Mouse (Mus musculus): Measurements from ENCODE around the gene Col23a1.
"Not testable (repeated sequence)": the region's sequence is repeated elsewhere in the genome, so short reads cannot be mapped to it uniquely, and the experiment has no call there.

Col23a1 gene

GRCm38 (mm10) chr11:51329837-51330714, 40.4 kb downstream of the Col23a1 start:
- no peak for DNase-seq

GRCm38 (mm10) chr11:51334017-51334416, 44.3 kb downstream of the Col23a1 start:
- DNase-seq, result no peak

GRCm38 (mm10) chr11:51337585-51337984, 47.9 kb downstream of the Col23a1 start:
- peak; percentile 64 for DNase-seq

- DNase-seq, result no peak
Observed at GRCm38 (mm10) chr11:51338416-51338815, 48.7 kb downstream of the Col23a1 start.

GRCm38 (mm10) chr11:51341091-51341490, 51.4 kb downstream of the Col23a1 start:
- DNase-seq, result no peak

GRCm38 (mm10) chr11:51342776-51343175, 53.1 kb downstream of the Col23a1 start:
- DNase-seq, result peak; percentile 79

- DNase-seq, result no peak
Observed at GRCm38 (mm10) chr11:51343312-51343711, 53.6 kb downstream of the Col23a1 start.

- DNase-seq, result no peak
Observed at GRCm38 (mm10) chr11:51343728-51344289, 54.1 kb downstream of the Col23a1 start.

- no peak for DNase-seq
Observed at GRCm38 (mm10) chr11:51345481-51346465, 56.1 kb downstream of the Col23a1 start.

GRCm38 (mm10) chr11:51347756-51348155, 58.0 kb downstream of the Col23a1 start:
- no peak for DNase-seq

- no peak for DNase-seq
Observed at GRCm38 (mm10) chr11:51349665-51350064, 59.9 kb downstream of the Col23a1 start.

GRCm38 (mm10) chr11:51351151-51351550, 61.4 kb downstream of the Col23a1 start:
- DNase-seq, result no peak

GRCm38 (mm10) chr11:51351841-51352240, 62.1 kb downstream of the Col23a1 start:
- DNase-seq, result no peak

- no peak for DNase-seq
Observed at GRCm38 (mm10) chr11:51353746-51354145, 64.0 kb downstream of the Col23a1 start.

GRCm38 (mm10) chr11:51358981-51359380, 69.3 kb downstream of the Col23a1 start:
- not testable (repeated sequence) for DNase-seq

- no peak for DNase-seq
Observed at GRCm38 (mm10) chr11:51364353-51364752, 74.6 kb downstream of the Col23a1 start.

GRCm38 (mm10) chr11:51367334-51367733, 77.6 kb downstream of the Col23a1 start:
- DNase-seq, result no peak

GRCm38 (mm10) chr11:51370273-51370672, 80.6 kb downstream of the Col23a1 start:
- no peak for DNase-seq

- DNase-seq, result no peak
Observed at GRCm38 (mm10) chr11:51371321-51371720, 81.6 kb downstream of the Col23a1 start.

GRCm38 (mm10) chr11:51371926-51372325, 82.2 kb downstream of the Col23a1 start:
- DNase-seq, result no peak

GRCm38 (mm10) chr11:51377199-51377598, 87.5 kb downstream of the Col23a1 start:
- no peak for DNase-seq

GRCm38 (mm10) chr11:51388892-51389340, 99.2 kb downstream of the Col23a1 start:
- no peak for DNase-seq

- DNase-seq, result no peak
Observed at GRCm38 (mm10) chr11:51389763-51390162, 100.0 kb downstream of the Col23a1 start.
